Mouse (Mus musculus): ENCODE measurements around the gene Pter. TPM values are rescaled to one million over a fixed set of nuclear protein-coding genes. Genes with fewer than 3 reads are reported as not detected.

The Pter gene
- polyA plus RNA-seq, 1 experiment = 3.4 TPM

- TF ChIP-seq CTCF (IDR thresholded peaks at IDR 0.05; ENCODE audit: borderline replicate concordance, insufficient read depth, low read depth, low read length) (no peak), POLR2A (IDR thresholded peaks at IDR 0.05; ENCODE audit: borderline replicate concordance, insufficient read depth, low read length) (no peak)
- Histone ChIP-seq H3K27me3 (ENCODE audit: control insufficient read depth, insufficient read depth, low read length) (peaks cover 3% of the 10 kb centered on the region; the same call in 1 of the 2 replicates), H3K4me3 (replicated peaks; ENCODE audit: insufficient read depth, low read depth, low read length) (no peak overlapping the region), H3K27ac (ENCODE audit: insufficient read depth, low read length) (no peak overlapping the region), H3K4me1 (ENCODE audit: control insufficient read depth, insufficient read depth, low read length) (no peaks in the 10 kb centered on the region)
- WGBS = 22% methylated on average over 18 of the region's 18 CpGs
- no peak for DNase-seq
Observed at GRCm38 (mm10) chr2:13009261-13009972, 85.6 kb downstream of the Pter start.

- peak overlapping the region; percentile 38 for H3K4me3 ChIP-seq (replicated peaks; ENCODE audit: insufficient read depth, low read depth, low read length)
- peaks cover 3% of the 10 kb centered on the region; the same call in 1 of the 2 replicates for H3K27me3 ChIP-seq (ENCODE audit: control insufficient read depth, insufficient read depth, low read length)
- WGBS = 9% methylated on average over 31 of the region's 31 CpGs
- peak in 1 of 2 experiments; percentile 6 for DNase-seq
- H3K27ac ChIP-seq (ENCODE audit: insufficient read depth, low read length) = no peak overlapping the region
- H3K4me1 ChIP-seq (ENCODE audit: control insufficient read depth, insufficient read depth, low read length) = no peaks in the 10 kb centered on the region
- no peak for TF ChIP-seq POLR2A (IDR thresholded peaks at IDR 0.05; ENCODE audit: borderline replicate concordance, insufficient read depth, low read length)
- no peak for TF ChIP-seq CTCF (IDR thresholded peaks at IDR 0.05; ENCODE audit: borderline replicate concordance, insufficient read depth, low read depth, low read length)
Observed at GRCm38 (mm10) chr2:13010030-13010459, 86.2 kb downstream of the Pter start.

- H3K27ac ChIP-seq (ENCODE audit: insufficient read depth, low read length) = no peak overlapping the region
- peak; percentile 6 to 29 for DNase-seq
- no peaks in the 10 kb centered on the region for H3K4me1 ChIP-seq (ENCODE audit: control insufficient read depth, insufficient read depth, low read length)
- TF ChIP-seq CTCF (IDR thresholded peaks at IDR 0.05; ENCODE audit: borderline replicate concordance, insufficient read depth, low read depth, low read length) = no peak
- TF ChIP-seq POLR2A (IDR thresholded peaks at IDR 0.05; ENCODE audit: borderline replicate concordance, insufficient read depth, low read length) = no peak
- peaks cover 3% of the 10 kb centered on the region; the same call in 1 of the 2 replicates for H3K27me3 ChIP-seq (ENCODE audit: control insufficient read depth, insufficient read depth, low read length)
- under 1% methylated on average over 75 of the region's 75 CpGs for WGBS
- H3K4me3 ChIP-seq (replicated peaks; ENCODE audit: insufficient read depth, low read depth, low read length) = peak overlapping the region; percentile 38
Observed at GRCm38 (mm10) chr2:13010460-13011341, 86.9 kb downstream of the Pter start.

GRCm38 (mm10) chr2:13011472-13011871 lies 87.6 kb downstream of the Pter start, which contains the start of gene C1ql3:
Gene C1ql3, minus strand, starts transcription at chr2:13011806.
- under 1% methylated on average over 19 of the region's 19 CpGs for WGBS
- no peak for TF ChIP-seq POLR2A (IDR thresholded peaks at IDR 0.05; ENCODE audit: borderline replicate concordance, insufficient read depth, low read length)
- no peak for TF ChIP-seq CTCF (IDR thresholded peaks at IDR 0.05; ENCODE audit: borderline replicate concordance, insufficient read depth, low read depth, low read length)

GRCm38 (mm10) chr2:13011973-13012372 lies 88.1 kb downstream of the Pter start:
- Histone ChIP-seq H3K4me1 (ENCODE audit: control insufficient read depth, insufficient read depth, low read length) (no peaks in the 10 kb centered on the region), H3K4me3 (replicated peaks; ENCODE audit: insufficient read depth, low read depth, low read length) (no peak overlapping the region), H3K27me3 (ENCODE audit: control insufficient read depth, insufficient read depth, low read length) (peaks cover 3% of the 10 kb centered on the region; the same call in 1 of the 2 replicates), H3K27ac (ENCODE audit: insufficient read depth, low read length) (no peak overlapping the region)
- TF ChIP-seq POLR2A (IDR thresholded peaks at IDR 0.05; ENCODE audit: borderline replicate concordance, insufficient read depth, low read length) = no peak
- TF ChIP-seq CTCF (IDR thresholded peaks at IDR 0.05; ENCODE audit: borderline replicate concordance, insufficient read depth, low read depth, low read length) = no peak
- no peak for DNase-seq
- 63% methylated on average over 3 of the region's 3 CpGs for WGBS

More at GRCm38 (mm10) chr2:13011472-13011871, 87.6 kb downstream of the Pter start, which contains the start of gene C1ql3:
- no peaks in the 10 kb centered on the region for H3K4me1 ChIP-seq (ENCODE audit: control insufficient read depth, insufficient read depth, low read length)
- H3K4me3 ChIP-seq (replicated peaks; ENCODE audit: insufficient read depth, low read depth, low read length) = peak within 1 kb of the TSS; percentile 37
- peak in 1 of 2 experiments; percentile 9 for DNase-seq
- H3K27ac ChIP-seq (ENCODE audit: insufficient read depth, low read length) = no peak within 1 kb of the TSS
- peaks cover 3% of the 10 kb centered on the region; the same call in 1 of the 2 replicates for H3K27me3 ChIP-seq (ENCODE audit: control insufficient read depth, insufficient read depth, low read length)

- Histone ChIP-seq H3K4me1 (ENCODE audit: control insufficient read depth, insufficient read depth, low read length) (no peaks in the 10 kb centered on the region), H3K27ac (ENCODE audit: insufficient read depth, low read length) (no peak overlapping the region), H3K4me3 (replicated peaks; ENCODE audit: insufficient read depth, low read depth, low read length) (no peak overlapping the region), H3K27me3 (ENCODE audit: control insufficient read depth, insufficient read depth, low read length) (no peaks in the 10 kb centered on the region)
- no peak for TF ChIP-seq CTCF (IDR thresholded peaks at IDR 0.05; ENCODE audit: borderline replicate concordance, insufficient read depth, low read depth, low read length)
- no peak for TF ChIP-seq POLR2A (IDR thresholded peaks at IDR 0.05; ENCODE audit: borderline replicate concordance, insufficient read depth, low read length)
- DNase-seq = no peak
- 47% methylated on average over 5 of the region's 5 CpGs for WGBS
Observed at GRCm38 (mm10) chr2:13018382-13018781, 94.5 kb downstream of the Pter start.

GRCm38 (mm10) chr2:13018861-13019260 lies 95.0 kb downstream of the Pter start:
- TF ChIP-seq POLR2A (IDR thresholded peaks at IDR 0.05; ENCODE audit: borderline replicate concordance, insufficient read depth, low read length) = no peak
- no peak for TF ChIP-seq CTCF (IDR thresholded peaks at IDR 0.05; ENCODE audit: borderline replicate concordance, insufficient read depth, low read depth, low read length)
- WGBS = 62% methylated on average over 1 of the region's 1 CpGs

More at GRCm38 (mm10) chr2:13018861-13019260, 95.0 kb downstream of the Pter start:
- H3K27me3 ChIP-seq (ENCODE audit: control insufficient read depth, insufficient read depth, low read length) = no peaks in the 10 kb centered on the region
- DNase-seq = no peak
- H3K4me3 ChIP-seq (replicated peaks; ENCODE audit: insufficient read depth, low read depth, low read length) = no peak overlapping the region
- no peaks in the 10 kb centered on the region for H3K4me1 ChIP-seq (ENCODE audit: control insufficient read depth, insufficient read depth, low read length)
- H3K27ac ChIP-seq (ENCODE audit: insufficient read depth, low read length) = no peak overlapping the region
